Comparison of ENCODE assay signal across 14 mouse cellular contexts in genomic region chr12:49375427-49376317, GRCm38 (mm10). TPM values are rescaled to one million over a fixed set of nuclear protein-coding genes. Genes with fewer than 3 reads are reported as not detected.
DNase-seq lines count a peak whose midpoint lies in the region; ATAC-seq and TF ChIP-seq lines count a peak whose summit lies in the region.
"Had no signal": no experiment of that assay in that cellular context is flagged by ENCODE, and none has a peak within 500 bp of the region (broad histone marks: within the 10 kb centered on the region; RNA-seq: fewer than 3 reads in every experiment).

No protein-coding gene starts in this region.

- H3K4me3 ChIP-seq in forebrain, embryonic 15.5 days, result peak overlapping the region; percentile 72
- no peak overlapping the region for H3K4me3 ChIP-seq in liver, postnatal 0 days (ENCODE audit: low read depth, low read length)
- H3K4me3 ChIP-seq: limb, embryonic 12.5 days had no signal

- ATAC-seq in forebrain, embryonic 15.5 days (replicated peaks), result peak; percentile 12
- ATAC-seq in liver, postnatal 0 days, result no peak
- ATAC-seq: inflammation-experienced regulatory T-cells, adult 6 months had no signal

- WGBS in forebrain, embryonic 15.5 days, result 3% methylated on average over 15 of the region's 15 CpGs
- 5% methylated on average over 15 of the region's 15 CpGs for WGBS in liver, postnatal 0 days (ENCODE audit: insufficient replicate concordance)

- DNase-seq in layer of hippocampus, adult 9-10 months (ENCODE audit: low spot score), result peak; percentile 3
- DNase-seq in layer of hippocampus, adult 11-12 months (ENCODE audit: low spot score), result no peak
- peak; percentile 16 for DNase-seq in right cerebral cortex, postnatal 14 days
- DNase-seq in right cerebral cortex, postnatal 25 days, result no peak
- no peak for DNase-seq in lung, postnatal 36 days
- no peak for DNase-seq in liver, postnatal 0 days
- DNase-seq in heart, adult 11 months, result no peak
- DNase-seq: cerebellum, adult 8-10 months; heart, postnatal 36 days had no signal

- H3K36me3 ChIP-seq in forebrain, embryonic 15.5 days, result no peaks in the 10 kb centered on the region
- no peaks in the 10 kb centered on the region for H3K36me3 ChIP-seq in liver, postnatal 0 days (replicated peaks; ENCODE audit: insufficient read depth, low read length)
- H3K36me3 ChIP-seq: embryonic facial prominence, embryonic 13.5 days; limb, embryonic 12.5 days had no signal

- H3K4me1 ChIP-seq in forebrain, embryonic 15.5 days, result peaks cover 36% of the 10 kb centered on the region
- peaks cover 2% of the 10 kb centered on the region; the same call in 1 of the 2 replicates for H3K4me1 ChIP-seq in liver, postnatal 0 days (ENCODE audit: insufficient read depth)
- H3K4me1 ChIP-seq: embryonic facial prominence, embryonic 13.5 days; limb, embryonic 12.5 days had no signal

- H3K9me3 ChIP-seq in forebrain, embryonic 15.5 days, result no peaks in the 10 kb centered on the region
- H3K9me3 ChIP-seq in liver, postnatal 0 days (ENCODE audit: low read length), result no peaks in the 10 kb centered on the region
- H3K9me3 ChIP-seq: embryonic facial prominence, embryonic 13.5 days; limb, embryonic 12.5 days had no signal

- H3K9ac ChIP-seq in forebrain, embryonic 15.5 days (replicated peaks), result peak overlapping the region; percentile 97
- H3K9ac ChIP-seq in liver, postnatal 0 days (replicated peaks), result no peak overlapping the region
- H3K9ac ChIP-seq: embryonic facial prominence, embryonic 13.5 days; limb, embryonic 12.5 days had no signal

- H3K4me2 ChIP-seq in forebrain, embryonic 15.5 days (replicated peaks), result peak overlapping the region; percentile 46
- H3K4me2 ChIP-seq in liver, postnatal 0 days (ENCODE audit: low read depth, low read length), result no peak overlapping the region

- no peak for TF ChIP-seq EP300 in liver, postnatal 0 days (IDR thresholded peaks at IDR 0.05; ENCODE audit: low read depth)

- H3K27ac ChIP-seq in forebrain, embryonic 15.5 days (replicated peaks), result peak overlapping the region; percentile 100
- no peak overlapping the region for H3K27ac ChIP-seq in liver, postnatal 0 days (ENCODE audit: low read depth)
- H3K27ac ChIP-seq: embryonic facial prominence, embryonic 13.5 days; limb, embryonic 12.5 days had no signal

- no peaks in the 10 kb centered on the region for H3K27me3 ChIP-seq in forebrain, embryonic 15.5 days
- H3K27me3 ChIP-seq in liver, postnatal 0 days (ENCODE audit: insufficient read depth, low read length), result peaks cover 74% of the 10 kb centered on the region

- TF ChIP-seq CTCF in liver, postnatal 0 days (IDR thresholded peaks at IDR 0.05; ENCODE audit: low read depth), result no peak

RNA-seq across cellular contexts. Expression of gene Foxg1, which starts 6.8 kb away (rescaled TPM):
- 110 and 111 TPM in 2 replicates for polyA plus RNA-seq in forebrain, embryonic 15.5 days (2015; fragmentation: Nextera tagmentation; extraction: Ambion mirVana)
- not detected in 2 replicates for polyA plus RNA-seq in liver, postnatal 0 days (2015; fragmentation: Nextera tagmentation; extraction: Ambion mirVana)
- polyA plus RNA-seq: inflammation-experienced regulatory T-cells, adult 6 months; limb, embryonic 12.5 days; liver, embryonic 16.5 days had no signal

RNA-seq across cellular contexts. Expression of gene Gm43517, which starts 9.3 kb away (rescaled TPM):
- 2.8 and 3.0 TPM in 2 replicates for polyA plus RNA-seq in forebrain, embryonic 15.5 days (2015; fragmentation: Nextera tagmentation; extraction: Ambion mirVana)
- not detected in 2 replicates for polyA plus RNA-seq in liver, postnatal 0 days (2015; fragmentation: Nextera tagmentation; extraction: Ambion mirVana)
- polyA plus RNA-seq: embryonic facial prominence, embryonic 13.5 days; inflammation-experienced regulatory T-cells, adult 6 months; limb, embryonic 12.5 days; liver, embryonic 16.5 days had no signal

Comparison
In these comparisons a context has a peak if more than half of its experiments do, and no peak if none do; other contexts are left out.
1. DNase-seq: peak in layer of hippocampus, adult 9-10 months (single experiment) and right cerebral cortex, postnatal 14 days (single experiment); none in layer of hippocampus, adult 11-12 months (single experiment), right cerebral cortex, postnatal 25 days (single experiment), lung, postnatal 36 days (single experiment), liver, postnatal 0 days (single experiment) and heart, adult 11 months (single experiment).
2. RNA of gene Foxg1, which starts 6.8 kb away (polyA plus RNA-seq): 110 to 111 TPM in forebrain, embryonic 15.5 days; not detected in liver, postnatal 0 days; every median in the first group is over 100 times any median in the second.